Mouse (Mus musculus): Measurements from ENCODE around the gene Plac1. TPM values are rescaled to one million over a fixed set of nuclear protein-coding genes. Genes with fewer than 3 reads are reported as not detected.

Plac1 gene
- total RNA-seq, 2 experiments from 2014 or later: not detected

DNA sequence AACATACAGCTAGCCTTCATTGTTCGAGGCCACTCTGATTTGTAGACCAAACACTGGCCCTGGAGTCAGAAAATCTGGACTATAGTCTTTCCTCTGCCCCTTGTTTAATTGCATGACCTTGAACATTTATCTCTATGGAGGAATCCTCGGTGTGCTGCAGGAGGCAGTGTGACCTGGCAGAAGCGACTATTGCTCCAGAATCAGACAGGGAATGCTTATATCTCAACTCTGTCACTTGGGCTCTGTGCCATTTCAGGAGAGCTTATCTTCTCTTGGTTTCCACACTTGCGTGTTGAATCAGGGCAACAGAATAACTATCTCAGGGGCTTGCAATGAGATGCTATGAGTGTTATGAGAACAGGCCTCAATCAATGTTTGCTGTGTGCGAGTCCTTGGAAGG is 38.3 kb downstream of the Plac1 start:
- DNase-seq (ENCODE audit: low spot score): no peak

DNA sequence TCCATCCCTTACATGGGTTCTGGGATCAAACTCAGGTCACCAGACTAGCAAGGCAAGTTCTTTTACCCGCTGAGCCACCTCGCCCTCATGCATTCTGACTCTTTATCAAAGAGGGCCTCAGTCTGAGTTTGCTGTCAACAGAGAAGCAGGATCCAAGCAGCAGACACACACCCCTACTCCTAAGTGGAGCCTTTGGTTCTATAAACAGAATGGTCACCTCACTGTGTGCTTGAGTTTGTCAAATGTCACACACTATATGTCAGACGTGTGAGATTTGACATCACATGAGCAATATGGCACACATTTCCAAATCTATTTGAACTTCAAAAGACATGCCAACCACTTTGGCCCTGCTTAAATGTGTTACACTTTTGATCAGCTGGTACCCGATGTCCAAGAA is 42.2 kb downstream of the Plac1 start:
- DNase-seq (ENCODE audit: low spot score): no peak

DNA sequence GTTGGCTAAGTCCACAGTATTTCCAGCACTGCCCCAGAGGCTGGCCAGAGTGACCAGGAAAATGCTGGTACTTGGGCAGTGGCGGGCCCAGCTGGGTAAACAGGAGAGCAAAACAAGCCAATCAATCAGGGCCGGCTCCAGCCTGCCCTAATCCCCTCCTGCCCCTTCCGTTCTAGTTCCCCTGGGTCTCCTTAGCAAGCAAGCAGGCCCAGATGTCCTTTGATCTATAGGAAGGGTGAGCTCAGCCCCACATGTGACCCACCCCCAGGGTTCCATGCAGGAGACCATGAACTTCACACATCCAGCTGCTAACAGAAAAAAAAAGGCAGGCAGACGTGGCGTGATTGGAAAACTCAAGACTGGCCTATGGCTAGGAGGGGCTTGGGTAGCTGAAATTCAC is 43.5 kb downstream of the Plac1 start:
- DNase-seq (ENCODE audit: low spot score): no peak

DNA sequence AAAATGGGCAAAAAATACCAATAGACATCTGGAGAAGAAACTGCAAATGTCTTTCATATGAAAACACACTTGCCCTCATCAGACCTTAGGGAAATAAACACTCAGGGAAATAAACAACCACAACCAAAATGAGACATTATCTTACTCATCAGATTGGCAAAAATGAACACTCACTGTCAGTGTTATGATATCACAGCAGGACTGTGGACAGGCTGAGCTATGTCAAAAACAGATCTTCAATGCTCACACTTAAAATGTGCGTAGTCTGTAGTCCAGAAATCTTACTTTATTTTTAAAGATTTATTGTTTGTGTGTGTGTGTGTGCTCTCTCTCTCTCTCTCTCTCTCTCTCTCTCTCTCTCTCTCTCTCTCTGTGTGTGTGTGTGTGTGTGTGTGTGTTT is 51.2 kb downstream of the Plac1 start:
- no peak for DNase-seq (ENCODE audit: low spot score)

DNA sequence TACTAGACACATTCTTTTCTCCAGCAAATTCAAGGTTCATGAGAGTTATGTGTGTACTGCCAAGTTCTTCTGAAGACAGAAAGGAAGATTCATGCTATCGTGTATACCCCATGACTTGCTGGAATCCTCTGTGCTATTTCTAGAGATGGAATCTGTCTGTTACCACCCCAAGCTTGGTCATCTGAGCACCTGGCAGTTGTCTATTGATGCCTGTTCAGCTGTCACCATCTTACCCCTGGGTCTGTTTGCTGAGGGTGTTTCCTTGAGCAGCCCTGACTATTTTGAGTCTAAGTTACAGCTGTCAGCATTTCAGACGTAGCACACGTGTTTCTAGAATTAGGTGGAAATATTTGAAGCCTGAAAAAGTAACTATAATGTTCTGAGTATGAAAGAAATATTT is 60.1 kb downstream of the Plac1 start:
- DNase-seq (ENCODE audit: low spot score): no peak

DNA sequence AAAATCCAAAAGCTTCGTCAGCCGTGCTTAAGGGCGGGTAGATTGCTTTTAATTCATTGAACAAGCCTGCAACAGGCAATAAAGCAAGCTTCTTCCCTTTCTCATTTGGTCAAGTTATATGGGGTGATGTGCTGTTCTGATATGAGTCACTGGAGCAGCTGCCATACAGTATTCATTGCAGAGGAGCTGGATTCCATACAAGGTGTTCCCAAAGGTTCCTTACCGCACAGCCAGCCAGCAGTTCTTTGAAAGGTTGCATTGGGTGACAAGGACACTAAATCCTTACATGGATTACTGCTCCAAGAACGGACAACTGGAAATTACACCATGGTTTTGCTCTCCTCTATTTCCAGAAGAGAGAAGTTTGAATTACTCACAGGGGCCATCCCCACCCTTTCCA is 63.6 kb downstream of the Plac1 start:
- peak; percentile 40 for DNase-seq (ENCODE audit: low spot score)

DNA sequence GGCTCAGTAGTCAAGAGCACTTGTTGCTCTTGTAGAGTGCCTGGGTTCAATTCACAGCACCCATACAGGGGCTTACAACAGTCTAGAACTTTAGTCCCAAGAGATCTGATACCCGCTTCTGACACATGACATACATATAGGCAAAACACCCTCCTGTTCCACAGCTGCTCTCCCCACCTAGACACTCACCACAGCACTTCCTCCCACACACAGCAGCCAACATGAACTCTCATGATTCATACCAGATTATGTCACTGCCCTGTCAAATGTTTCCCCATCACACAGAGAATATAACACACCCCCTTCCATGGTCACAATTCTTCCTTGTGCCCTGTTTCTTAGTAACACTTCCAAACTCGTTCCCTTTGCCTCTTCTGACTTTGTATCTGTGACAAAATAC is 71.3 kb downstream of the Plac1 start:
- DNase-seq (ENCODE audit: low spot score): no peak

DNA sequence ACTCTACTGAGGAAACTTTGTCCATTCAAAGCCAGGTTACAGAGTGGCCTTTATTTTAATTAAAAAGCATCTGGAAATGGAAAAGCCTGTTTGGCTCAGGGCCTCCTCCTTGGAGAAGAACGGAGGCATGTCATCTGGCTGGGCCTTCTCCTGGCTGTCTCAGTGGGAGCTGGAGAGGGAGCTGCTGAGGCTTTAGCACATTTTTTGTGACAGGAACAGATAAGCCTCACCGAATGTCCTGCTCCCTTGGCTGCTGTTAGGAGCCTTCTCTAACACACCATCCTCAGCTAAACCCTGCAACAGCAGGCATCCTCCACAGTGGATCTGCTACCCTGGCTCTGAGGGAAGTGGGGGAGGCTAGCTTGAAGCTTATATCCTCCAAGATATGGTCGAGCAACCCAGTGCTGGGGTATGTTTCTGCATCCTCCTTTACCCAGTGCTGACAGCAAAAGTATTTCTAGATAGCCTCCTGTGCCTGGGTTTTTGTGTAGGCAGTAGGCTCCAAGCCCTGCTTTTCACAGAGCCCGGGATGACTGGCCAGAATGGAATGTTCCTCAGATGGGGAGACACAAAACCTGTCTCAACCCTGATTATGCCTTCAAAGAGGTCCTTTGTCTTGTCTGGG is 72.9 kb downstream of the Plac1 start:
- DNase-seq (ENCODE audit: low spot score): no peak

DNA sequence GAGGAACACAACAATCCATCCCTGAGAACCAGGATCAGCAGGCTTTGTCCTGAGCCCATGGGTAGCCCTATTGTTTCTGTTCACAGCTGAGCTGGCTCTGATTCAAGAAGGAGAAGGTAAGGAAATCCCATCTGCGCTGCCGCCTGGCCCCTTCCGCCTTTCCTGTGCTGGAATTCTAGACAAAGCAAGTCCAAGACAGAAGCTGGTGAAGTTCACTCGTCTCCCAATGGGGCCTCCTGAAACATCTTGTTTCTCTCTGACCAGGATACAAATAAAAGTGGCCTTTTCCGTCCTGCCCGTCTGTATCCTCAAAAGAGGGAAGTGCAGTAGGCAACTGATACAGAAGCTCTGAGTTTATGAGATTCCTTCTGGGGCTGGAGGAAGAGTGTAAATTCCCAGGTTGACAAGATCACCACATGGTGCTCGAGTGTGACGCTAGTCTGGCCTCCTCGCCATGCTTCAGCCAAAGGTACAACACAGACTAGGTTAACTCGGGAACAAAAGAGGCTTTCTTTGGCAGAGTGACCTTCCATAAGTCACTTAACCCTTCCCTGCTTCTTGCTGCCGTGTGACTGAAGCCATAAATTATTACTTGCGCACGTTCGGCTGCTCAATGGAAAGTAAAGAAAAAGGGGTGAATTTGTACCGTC is 73.5 kb downstream of the Plac1 start:
- DNase-seq (ENCODE audit: low spot score): no peak

DNA sequence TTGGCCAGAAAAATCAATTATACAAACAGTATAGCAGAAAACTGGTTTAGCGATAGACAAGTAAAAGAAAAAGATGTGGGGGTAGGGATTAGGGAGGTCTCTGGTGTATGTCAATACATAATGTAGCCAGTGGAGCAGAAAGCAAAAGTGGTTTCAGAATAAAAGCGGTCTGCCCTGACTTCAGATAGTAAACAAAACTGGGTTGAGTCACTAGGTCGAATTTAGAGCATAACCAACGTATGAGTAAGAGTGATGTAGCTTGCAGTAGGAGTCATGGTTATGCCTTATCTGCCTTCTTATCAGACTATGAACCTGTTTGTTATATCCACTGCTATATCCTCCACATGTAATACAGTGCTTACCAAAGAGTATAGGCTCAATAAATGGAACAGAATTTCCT is 77.3 kb downstream of the Plac1 start:
- DNase-seq (ENCODE audit: low spot score): no peak

DNA sequence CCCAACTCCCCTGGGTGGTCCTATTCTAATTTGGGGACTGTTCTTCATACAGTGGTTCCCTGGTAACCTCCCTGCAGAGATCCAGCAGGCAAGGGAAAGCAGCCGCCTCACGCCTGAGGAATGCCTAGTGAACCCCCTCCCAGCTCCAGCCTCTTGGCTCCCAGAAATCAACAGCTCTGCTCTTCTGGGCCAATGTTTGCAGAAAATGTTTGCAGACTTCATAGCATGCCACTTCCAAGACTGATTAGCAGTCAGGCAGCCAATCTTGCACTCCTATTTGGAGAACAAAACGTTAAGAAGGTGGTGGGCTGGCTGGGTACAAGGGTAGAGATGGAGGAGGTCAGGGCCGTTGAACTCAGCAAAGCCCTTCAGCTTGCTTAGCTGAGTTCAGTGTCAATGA is 78.3 kb downstream of the Plac1 start:
- DNase-seq (ENCODE audit: low spot score): no peak

DNA sequence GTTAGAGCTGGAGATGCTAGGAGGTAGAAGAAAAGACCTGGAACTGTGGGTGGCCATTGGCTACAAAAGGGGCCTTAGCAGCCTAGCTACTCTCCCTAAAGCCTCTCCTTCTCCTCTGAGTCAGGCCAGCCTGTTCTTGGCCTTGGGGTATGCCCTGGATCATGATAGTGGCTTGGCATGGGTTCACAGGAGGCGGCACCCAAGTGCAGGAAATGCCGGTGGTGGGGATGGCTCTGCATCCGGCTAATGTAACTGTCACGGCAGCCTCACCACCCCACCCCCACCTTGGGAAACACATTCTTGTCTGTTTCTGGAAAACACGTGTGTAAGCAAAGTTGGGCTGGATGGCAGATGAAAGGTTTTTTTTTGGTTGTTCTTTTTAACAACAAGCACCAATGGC is 78.8 kb downstream of the Plac1 start:
- DNase-seq (ENCODE audit: low spot score): no peak

DNA sequence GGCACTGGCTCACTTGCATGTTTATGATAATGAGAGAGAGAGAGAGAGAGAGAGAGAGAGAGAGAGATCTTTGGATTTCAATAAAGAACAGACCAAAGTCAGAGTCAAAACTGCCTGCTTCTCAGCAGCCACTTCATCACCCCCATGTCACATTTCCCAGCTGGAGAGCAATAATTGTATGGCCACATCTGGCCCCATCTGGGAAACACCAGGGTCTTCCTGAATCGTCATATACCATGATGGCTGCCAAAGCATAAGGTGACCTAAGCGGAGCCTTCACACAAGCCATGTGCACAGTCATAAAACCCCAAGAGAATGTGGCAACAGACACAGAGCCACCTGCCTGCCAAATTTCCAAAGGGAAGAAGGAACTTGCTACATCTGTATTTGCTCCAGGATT is 91.9 kb downstream of the Plac1 start:
- no peak for DNase-seq (ENCODE audit: low spot score)

DNA sequence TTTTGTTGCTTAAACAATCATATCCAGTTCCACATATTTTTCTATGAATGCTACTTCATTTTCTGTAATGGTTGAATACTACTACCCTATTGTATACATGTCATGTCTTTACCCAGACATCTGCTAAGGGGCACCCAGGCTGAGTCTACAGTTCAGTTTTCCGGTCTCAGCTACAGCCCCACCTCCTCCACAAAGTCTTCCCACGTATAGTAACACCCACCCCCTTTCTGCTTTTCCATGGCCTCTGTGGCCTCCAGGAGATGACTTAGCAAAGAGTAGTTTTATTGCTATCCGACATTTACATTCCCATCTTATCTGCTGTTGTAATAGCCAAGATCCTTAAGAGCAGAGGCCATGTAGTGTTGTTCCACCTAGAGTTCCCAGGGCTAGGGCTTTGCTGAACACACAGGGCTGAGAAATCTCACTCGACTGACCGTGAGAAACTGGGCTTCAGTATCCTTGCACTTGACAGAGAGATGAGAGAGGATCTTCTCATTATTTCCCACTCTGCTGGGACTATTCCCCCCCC is 93.5 kb downstream of the Plac1 start:
- DNase-seq (ENCODE audit: low spot score): no peak

DNA sequence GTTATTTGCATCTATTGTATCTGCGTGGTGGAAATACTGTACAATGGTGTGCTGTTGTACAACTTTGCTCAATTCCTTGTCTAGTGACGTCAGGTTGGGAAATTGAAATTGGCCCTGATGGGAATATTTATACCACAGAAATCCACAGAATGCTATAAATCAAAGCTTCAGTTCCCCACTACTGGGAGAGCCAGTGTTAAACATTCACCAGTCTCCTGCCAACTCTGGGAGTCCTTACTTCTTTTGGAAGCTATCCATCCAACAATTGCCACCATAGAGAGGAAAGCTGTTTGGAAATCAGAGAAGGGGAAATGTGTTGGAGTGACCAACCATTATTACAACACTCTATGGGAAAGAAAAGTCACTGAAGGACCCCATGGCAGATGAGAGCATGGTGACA is 100.3 kb downstream of the Plac1 start:
- no peak for DNase-seq (ENCODE audit: low spot score)

DNA sequence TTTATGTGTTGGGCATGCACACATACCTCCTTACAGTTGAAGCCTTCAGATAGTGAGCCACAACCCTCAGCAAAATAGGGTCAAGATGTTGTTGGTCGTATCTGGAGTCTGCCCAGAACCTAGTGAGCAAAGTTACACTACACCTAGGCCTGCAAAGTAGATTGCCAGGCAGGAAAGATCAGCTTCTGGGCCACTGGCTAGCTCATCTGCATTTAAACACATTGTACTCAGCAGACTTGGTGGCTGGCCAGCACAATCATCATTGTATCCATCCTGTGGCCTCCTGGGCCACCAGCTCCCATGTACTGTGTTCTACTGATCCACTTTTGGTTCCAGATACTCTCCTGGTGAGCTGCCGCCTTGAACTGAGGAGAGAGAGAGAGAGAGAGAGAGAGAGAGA is 102.8 kb downstream of the Plac1 start:
- peak; percentile 1 for DNase-seq (ENCODE audit: low spot score)

DNA sequence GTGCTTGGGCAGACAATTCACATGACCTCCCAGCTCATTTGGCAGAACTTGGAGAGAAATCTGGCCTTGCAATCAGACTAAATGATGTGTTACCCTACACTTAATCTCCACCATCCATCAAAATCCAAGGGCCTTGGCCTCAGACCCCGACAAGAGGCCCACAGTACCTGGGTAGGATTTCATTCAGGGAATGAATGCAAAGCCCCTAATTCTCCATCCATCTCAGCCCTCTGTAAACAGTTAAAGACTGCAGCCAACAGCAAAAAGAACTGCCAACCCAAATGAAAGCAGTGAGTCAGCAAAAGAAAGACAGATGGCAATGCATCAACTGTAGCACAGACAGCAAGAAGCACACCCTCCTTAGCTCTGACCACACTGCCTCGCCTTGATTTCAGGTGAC is 110.4 kb downstream of the Plac1 start:
- no peak for DNase-seq (ENCODE audit: low spot score)

DNA sequence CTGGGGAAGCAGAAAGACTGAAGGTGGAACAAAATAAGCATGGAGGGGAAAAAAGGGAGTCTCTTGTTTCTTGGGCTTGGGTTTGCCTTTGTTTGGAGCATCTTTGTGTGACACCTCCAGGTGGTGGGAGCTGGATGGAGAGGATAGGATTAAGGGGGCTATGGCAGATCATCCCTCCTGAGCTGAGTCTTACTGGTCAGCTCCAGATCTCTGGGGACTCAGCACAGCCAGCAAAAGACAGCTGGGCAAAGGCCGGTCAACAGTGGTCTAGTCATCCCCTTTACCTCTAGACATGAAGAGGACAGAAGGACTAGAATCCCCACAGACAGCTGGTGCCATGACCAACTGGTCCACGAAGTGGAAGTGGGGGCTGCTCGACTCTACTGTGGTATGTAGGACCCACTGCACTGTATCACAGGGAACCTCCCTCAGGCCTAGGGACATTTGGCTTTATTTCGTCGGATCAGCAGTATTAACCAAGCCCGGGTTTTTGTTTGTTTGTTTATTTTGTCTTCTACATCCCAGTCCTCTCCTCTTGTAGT is 113.3 kb downstream of the Plac1 start:
- no peak for DNase-seq (ENCODE audit: low spot score)

DNA sequence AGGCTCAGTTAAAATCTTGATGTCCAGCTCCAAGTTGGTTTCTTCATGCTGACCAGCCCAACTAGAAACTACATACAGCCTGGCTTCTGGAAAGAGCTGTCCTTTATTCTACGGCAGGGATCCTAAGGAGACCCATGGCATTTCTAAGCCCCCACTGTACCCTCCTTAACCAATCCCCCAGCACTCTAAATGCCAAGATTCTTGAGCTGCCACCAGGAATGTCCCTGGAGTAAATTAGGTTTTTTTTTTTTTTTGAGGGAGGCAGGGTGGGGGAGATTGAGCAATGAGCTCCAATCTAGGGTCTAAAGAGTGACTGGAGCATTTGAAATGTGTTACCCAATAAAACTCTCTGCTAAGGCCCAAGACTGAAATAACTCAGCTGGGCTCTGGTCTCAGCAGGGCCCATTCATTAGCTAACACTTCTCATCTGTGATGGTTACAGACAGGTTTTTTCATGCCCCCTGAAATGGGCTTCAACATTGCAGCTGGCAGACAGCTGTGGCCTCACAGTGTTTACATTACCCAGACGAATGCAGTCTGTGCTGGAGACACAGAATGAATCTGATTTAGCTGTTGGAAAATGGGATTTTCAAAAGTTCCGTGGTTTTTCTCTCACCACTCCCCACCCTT is 114.0 kb downstream of the Plac1 start:
- DNase-seq (ENCODE audit: low spot score): no peak

DNA sequence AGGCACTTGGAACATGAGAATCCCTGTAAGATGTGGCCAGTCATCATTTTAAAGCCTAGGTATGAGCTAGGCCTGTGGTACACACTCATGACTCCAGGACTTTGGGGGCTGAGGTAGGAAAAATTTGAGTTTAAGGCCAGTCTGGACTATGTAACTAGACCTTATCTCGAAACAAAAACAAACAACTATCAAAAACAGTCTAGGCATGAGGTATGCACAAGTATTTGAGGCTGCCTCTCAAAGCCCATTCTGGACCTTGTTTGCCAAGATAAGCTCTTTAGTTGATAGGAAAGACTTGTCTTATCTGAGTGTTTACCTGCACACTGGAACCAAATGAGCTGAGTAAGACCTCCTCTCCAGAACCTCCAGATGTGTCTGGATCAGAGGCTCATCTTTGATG is 116.3 kb downstream of the Plac1 start:
- no peak for DNase-seq (ENCODE audit: low spot score)

DNA sequence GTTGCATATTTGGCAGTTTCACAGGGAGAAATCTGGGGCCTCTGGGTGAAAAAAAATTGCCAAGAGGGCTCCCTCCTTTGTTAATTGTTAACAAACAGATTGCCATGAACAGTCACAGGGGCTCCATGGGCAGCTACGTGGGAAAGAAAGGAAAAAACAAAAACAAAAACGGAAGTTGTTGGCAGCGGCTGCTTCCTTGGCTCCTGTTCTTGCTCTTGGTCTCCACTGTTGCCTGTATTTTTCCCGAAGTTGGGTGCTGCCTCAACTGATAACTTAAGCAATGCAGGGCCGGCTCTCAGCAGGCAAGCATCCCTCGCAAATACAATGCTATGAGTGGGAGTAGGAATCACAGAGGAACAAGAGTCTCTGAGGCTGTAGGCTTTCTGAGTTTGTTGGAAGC is 121.3 kb downstream of the Plac1 start:
- DNase-seq (ENCODE audit: low spot score): no peak

DNA sequence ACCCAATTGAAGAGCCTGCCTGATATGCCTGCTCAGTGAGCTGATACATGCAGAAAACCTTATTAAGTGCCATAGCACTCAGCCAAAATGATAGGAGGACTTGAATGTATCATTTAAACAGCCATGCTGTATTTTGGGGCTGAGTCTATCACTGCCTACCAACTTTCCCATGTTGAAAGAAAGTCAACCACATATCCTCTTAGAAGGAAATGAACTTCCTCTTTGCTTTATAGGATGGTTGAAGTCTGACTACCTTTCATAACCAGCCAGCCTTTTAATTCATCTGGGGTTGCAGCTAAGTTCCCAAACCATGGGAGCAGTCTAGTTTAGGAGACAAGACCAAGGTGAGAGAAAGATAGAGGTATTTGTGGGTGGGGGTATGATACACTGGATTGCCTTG is 121.9 kb downstream of the Plac1 start:
- DNase-seq (ENCODE audit: low spot score): no peak

DNA sequence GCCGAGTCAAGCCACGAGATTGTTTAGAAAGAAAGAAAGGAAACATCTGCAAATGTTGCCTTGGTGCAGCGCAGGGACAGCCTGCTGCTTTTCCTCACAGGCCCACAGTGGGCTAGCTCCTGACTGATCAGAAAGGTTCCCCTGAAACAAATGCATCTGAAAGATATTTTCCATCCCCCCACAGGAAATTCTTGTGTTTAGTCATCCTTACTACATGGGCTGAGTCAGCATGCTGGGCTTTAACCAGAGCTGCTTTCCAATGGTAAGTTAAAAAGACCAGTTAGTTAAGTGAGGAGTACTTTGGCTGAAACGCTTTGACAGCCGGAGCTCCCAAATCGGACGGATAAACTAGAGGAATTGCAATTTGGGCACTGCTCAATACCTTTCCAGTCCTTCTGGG is 124.9 kb downstream of the Plac1 start:
- no peak for DNase-seq (ENCODE audit: low spot score)
